Mouse (Mus musculus) myocyte (in vitro differentiated cells): Measurements from ENCODE around the gene Phf13.

Experiments
- CEBPB ChIP-seq: IDR thresholded peaks from 2 replicates; pipeline ENCODE4 v1.6.1; 2011; ENCODE audit warnings: mild to moderate bottlenecking, moderate library complexity; ENCODE audit not compliant: poor library complexity, insufficient read depth, severe bottlenecking
- E2F4 ChIP-seq: IDR thresholded peaks from one replicate; pipeline ENCODE4 v1.6.1; 2011; ENCODE audit warnings: mild to moderate bottlenecking, control low read depth, moderate library complexity; ENCODE audit not compliant: insufficient read depth
- MAX ChIP-seq: IDR thresholded peaks from one replicate; pipeline ENCODE4 v1.6.1; 2011; ENCODE audit warnings: low read depth, mild to moderate bottlenecking, control low read depth
- MYOG ChIP-seq, 3 experiments: IDR thresholded peaks; one replicate each; pipeline ENCODE4 v1.6.1; 2011; ENCODE audit warnings: control low read depth in 2 of 3, low read depth in 2 of 3, mild to moderate bottlenecking in 2 of 3; ENCODE audit not compliant: insufficient read length in 2 of 3, control insufficient read depth in 1 of 3, insufficient read depth in 1 of 3
- POLR2A ChIP-seq: IDR thresholded peaks from one replicate; pipeline ENCODE4 v1.6.1; 2011; ENCODE audit warnings: low read depth, mild to moderate bottlenecking, control low read depth, moderate library complexity; ENCODE audit not compliant: insufficient read length
- POLR2AphosphoS2 ChIP-seq: IDR thresholded peaks from one replicate; pipeline ENCODE4 v1.6.1; 2011; ENCODE audit warnings: low read depth, control low read depth; ENCODE audit not compliant: insufficient read length
- REST ChIP-seq: IDR thresholded peaks from one replicate; pipeline ENCODE4 v1.6.1; 2011; ENCODE audit warnings: mild to moderate bottlenecking, control low read depth, moderate library complexity; ENCODE audit not compliant: insufficient read depth, insufficient read length
- SRF ChIP-seq: IDR thresholded peaks from one replicate; pipeline ENCODE4 v1.6.1; 2011; ENCODE audit warnings: low read depth; ENCODE audit not compliant: control insufficient read depth, insufficient read length
- TCF12 ChIP-seq: IDR thresholded peaks from one replicate; pipeline ENCODE4 v1.6.1; 2011; ENCODE audit warnings: mild to moderate bottlenecking, control low read depth; ENCODE audit not compliant: poor library complexity, insufficient read depth, severe bottlenecking
- TCF3 ChIP-seq: IDR thresholded peaks from one replicate; pipeline ENCODE4 v1.6.1; 2011; ENCODE audit warnings: low read depth, control low read depth; ENCODE audit not compliant: insufficient read length
- USF1 ChIP-seq: IDR thresholded peaks from one replicate; pipeline ENCODE4 v1.6.1; 2011; ENCODE audit warnings: low read depth, mild to moderate bottlenecking, control low read depth, moderate library complexity

GRCm38 (mm10) chr4:152039831-152040310, 43.8 kb upstream of the Phf13 start:
- no peak for TF ChIP-seq TCF12
- TF ChIP-seq TCF3 = no peak
- TF ChIP-seq POLR2A = no peak
- no peak for TF ChIP-seq MYOG (IDR thresholded peaks at IDR 0.05; ENCODE audit: control insufficient read depth in 1 of 3, insufficient read depth in 1 of 3, insufficient read length in 2 of 3, low read depth in 2 of 3)
- no peak for TF ChIP-seq CEBPB
- TF ChIP-seq POLR2AphosphoS2 = no peak
- TF ChIP-seq USF1 = no peak
- no peak for TF ChIP-seq MAX
- no peak for TF ChIP-seq E2F4
- TF ChIP-seq SRF = no peak
- no peak for TF ChIP-seq REST
